Comparison of ENCODE assay signal across 18 mouse cellular contexts in genomic region chr10:68444361-68445114, GRCm38 (mm10).
DNase-seq lines count a peak whose midpoint lies in the region; ATAC-seq and TF ChIP-seq lines count a peak whose summit lies in the region.
"Had no signal": no experiment of that assay in that cellular context is flagged by ENCODE, and none has a peak within 500 bp of the region (broad histone marks: within the 10 kb centered on the region; RNA-seq: fewer than 3 reads in every experiment).

No protein-coding gene starts in this region.

- H3K4me3 ChIP-seq in liver, postnatal 0 days (ENCODE audit: low read depth, low read length): no peak overlapping the region
- H3K4me3 ChIP-seq: embryonic facial prominence, embryonic 13.5 days; heart, adult 2 months; hindbrain, embryonic 10.5 days; midbrain, embryonic 12.5 days had no signal

- peak; percentile 10 for DNase-seq in adrenal gland, postnatal 10 days
- no peak for DNase-seq in adrenal gland, adult 2 months
- peak; percentile 31 for DNase-seq in liver, postnatal 0 days
- no peak for DNase-seq in liver
- peak; percentile 10 to 28 for DNase-seq in urinary bladder, postnatal 36 days (ENCODE audit: low spot score in 2 of 2)
- no peak for DNase-seq in urinary bladder, adult 2 months (ENCODE audit: low spot score)
- no peak for DNase-seq in yolk sac, embryonic 10.5 days (ENCODE audit: low spot score)
- no peak for DNase-seq in left cerebral cortex, postnatal 25 days (ENCODE audit: low spot score in 2 of 2)
- DNase-seq: adrenal gland, postnatal 25 days; cerebellum, adult 2 months; heart, adult 2 months; kidney, postnatal 10 days; right cerebral cortex, postnatal 25 days had no signal

- 66% methylated on average over 14 of the region's 14 CpGs for WGBS in liver, postnatal 0 days (ENCODE audit: insufficient replicate concordance)

- no peaks in the 10 kb centered on the region for H3K9me3 ChIP-seq in liver, postnatal 0 days (ENCODE audit: low read length)
- H3K9me3 ChIP-seq: embryonic facial prominence, embryonic 13.5 days; hindbrain, embryonic 10.5 days; midbrain, embryonic 12.5 days had no signal

- H3K27ac ChIP-seq in liver, postnatal 0 days (ENCODE audit: low read depth): peak overlapping the region; percentile 89
- H3K27ac ChIP-seq: embryonic facial prominence, embryonic 13.5 days; heart, adult 2 months; hindbrain, embryonic 10.5 days; midbrain, embryonic 12.5 days had no signal

- H3K4me1 ChIP-seq in liver, postnatal 0 days (ENCODE audit: insufficient read depth): peaks cover 22% of the 10 kb centered on the region

- H3K9ac ChIP-seq in liver, postnatal 0 days (replicated peaks): no peak overlapping the region
- H3K9ac ChIP-seq: embryonic facial prominence, embryonic 13.5 days; midbrain, embryonic 12.5 days had no signal

- intact Hi-C loops in left cerebral cortex, postnatal 25 days (cut with DNase I): no loop called here

- no peak for TF ChIP-seq CTCF in liver, postnatal 0 days (IDR thresholded peaks at IDR 0.05; ENCODE audit: low read depth)

- no peaks in the 10 kb centered on the region for H3K27me3 ChIP-seq in liver, postnatal 0 days (ENCODE audit: insufficient read depth, low read length)
- H3K27me3 ChIP-seq: embryonic facial prominence, embryonic 13.5 days; midbrain, embryonic 12.5 days had no signal

- H3K4me2 ChIP-seq in liver, postnatal 0 days (ENCODE audit: low read depth, low read length): no peak overlapping the region
- H3K4me2 ChIP-seq: embryonic facial prominence, embryonic 13.5 days; liver, embryonic 11.5 days; midbrain, embryonic 12.5 days had no signal

- peak; percentile 71 for ATAC-seq in liver, postnatal 0 days
- ATAC-seq: forebrain, embryonic 16.5 days had no signal

- no peaks in the 10 kb centered on the region for H3K36me3 ChIP-seq in liver, postnatal 0 days (replicated peaks; ENCODE audit: insufficient read depth, low read length)
- H3K36me3 ChIP-seq: embryonic facial prominence, embryonic 13.5 days; hindbrain, embryonic 10.5 days; midbrain, embryonic 12.5 days had no signal

- TF ChIP-seq EP300 in liver, postnatal 0 days (IDR thresholded peaks at IDR 0.05; ENCODE audit: low read depth): peak; percentile 73

Comparison
In these comparisons a context has a peak if more than half of its experiments do, and no peak if none do; other contexts are left out.
1. DNase-seq: peak in adrenal gland, postnatal 10 days (single experiment), liver, postnatal 0 days (single experiment) and urinary bladder, postnatal 36 days (2 of 2); none in adrenal gland, adult 2 months (single experiment), liver (single experiment), urinary bladder, adult 2 months (single experiment), yolk sac, embryonic 10.5 days (single experiment) and left cerebral cortex, postnatal 25 days (0 of 2).